Mouse (Mus musculus): Measurements from ENCODE around the gene Plekha4. TPM values are rescaled to one million over a fixed set of nuclear protein-coding genes. Genes with fewer than 3 reads are reported as not detected.

Gene Plekha4
- polyA plus RNA-seq, 1 experiment from 2014 or later = 0.51 TPM

GRCm38 (mm10) chr7:45561624-45562520, 35.7 kb downstream of the Plekha4 start:
- H3K9me3 ChIP-seq (ENCODE audit: low read length) = no peaks in the 10 kb centered on the region
- no peak for DNase-seq
- ATAC-seq = peak; percentile 51
- H3K9ac ChIP-seq (replicated peaks) = no peak overlapping the region
- H3K36me3 ChIP-seq (replicated peaks; ENCODE audit: insufficient read depth, low read length) = no peaks in the 10 kb centered on the region
- WGBS (ENCODE audit: insufficient replicate concordance) = 36% methylated on average over 12 of the region's 12 CpGs
- H3K4me1 ChIP-seq (ENCODE audit: insufficient read depth) = peaks cover 3% of the 10 kb centered on the region; the same call in 1 of the 2 replicates
- no peak overlapping the region for H3K27ac ChIP-seq (ENCODE audit: low read depth)
- peak overlapping the region; percentile 63 for H3K4me2 ChIP-seq (ENCODE audit: low read depth, low read length)
- TF ChIP-seq EP300 (IDR thresholded peaks at IDR 0.05; ENCODE audit: low read depth) (no peak), CTCF (IDR thresholded peaks at IDR 0.05; ENCODE audit: low read depth) (0 out of 2 replicates have a peak, but pooled peaks have one; percentile 15)
- no peaks in the 10 kb centered on the region for H3K27me3 ChIP-seq (ENCODE audit: insufficient read depth, low read length)
- H3K4me3 ChIP-seq (ENCODE audit: low read depth, low read length) = peak overlapping the region; percentile 13; the same call in 1 of the 2 replicates

DNA sequence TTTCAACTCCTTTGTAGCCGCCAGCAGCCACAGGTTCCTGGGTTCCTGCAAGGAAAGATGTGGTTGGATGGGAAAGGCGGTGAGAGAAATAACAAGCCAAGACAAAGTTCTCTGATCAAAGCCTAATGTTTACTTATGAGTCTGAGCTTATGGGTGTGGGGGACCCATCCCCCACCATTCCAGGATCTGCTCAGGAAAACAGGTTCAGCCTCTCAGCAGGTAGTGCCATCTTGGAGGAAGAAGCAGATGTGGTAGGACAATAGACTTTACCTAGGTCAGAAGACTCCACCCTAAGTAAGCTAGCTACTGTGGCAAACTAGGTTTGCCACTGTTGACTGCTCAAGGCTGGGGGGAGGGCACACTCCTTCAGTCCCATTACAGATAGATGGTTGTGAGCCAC, 38.7 kb downstream of the Plekha4 start:
- no peak for ATAC-seq
- no peaks in the 10 kb centered on the region for H3K27me3 ChIP-seq (ENCODE audit: insufficient read depth, low read length)
- H3K4me3 ChIP-seq (ENCODE audit: low read depth, low read length) = no peak overlapping the region
- no peak overlapping the region for H3K27ac ChIP-seq (ENCODE audit: low read depth)
- no peak overlapping the region for H3K4me2 ChIP-seq (ENCODE audit: low read depth, low read length)
- 68% methylated on average over 2 of the region's 2 CpGs for WGBS (ENCODE audit: insufficient replicate concordance)
- H3K4me1 ChIP-seq (ENCODE audit: insufficient read depth) = peaks cover 28% of the 10 kb centered on the region
- no peak for TF ChIP-seq EP300 (IDR thresholded peaks at IDR 0.05; ENCODE audit: low read depth)
- no peak for TF ChIP-seq CTCF (IDR thresholded peaks at IDR 0.05; ENCODE audit: low read depth)
- DNase-seq = no peak
- no peaks in the 10 kb centered on the region for H3K36me3 ChIP-seq (replicated peaks; ENCODE audit: insufficient read depth, low read length)
- no peak overlapping the region for H3K9ac ChIP-seq (replicated peaks)
- H3K9me3 ChIP-seq (ENCODE audit: low read length) = no peaks in the 10 kb centered on the region

DNA sequence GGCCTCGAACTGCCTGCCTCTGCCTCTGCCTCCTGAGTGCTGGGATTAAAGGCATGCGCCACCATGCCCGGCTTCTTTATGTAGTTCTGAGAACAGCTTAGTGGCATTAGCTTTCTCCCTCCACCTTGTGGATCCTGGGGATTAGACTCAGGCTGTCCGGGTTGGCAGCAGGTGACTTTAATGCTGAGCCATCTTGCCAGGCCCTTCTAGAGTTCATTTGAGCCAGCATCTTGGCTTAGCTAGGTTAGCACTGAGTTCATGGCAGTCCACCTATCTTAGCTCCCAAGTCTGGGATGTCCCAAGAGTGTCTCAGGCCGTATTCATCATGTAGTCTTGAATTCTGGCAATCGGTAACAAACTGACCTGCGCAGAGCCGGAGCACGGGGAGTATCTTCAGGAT, 39.3 kb downstream of the Plekha4 start:
- DNase-seq = no peak
- H3K4me1 ChIP-seq (ENCODE audit: insufficient read depth) = peaks cover 31% of the 10 kb centered on the region
- no peak for ATAC-seq

GRCm38 (mm10) chr7:45567112-45567779, 41.1 kb downstream of the Plekha4 start:
- ATAC-seq = no peak
- Histone ChIP-seq H3K4me3 (ENCODE audit: low read depth, low read length) (no peak overlapping the region), H3K36me3 (replicated peaks; ENCODE audit: insufficient read depth, low read length) (no peaks in the 10 kb centered on the region), H3K27ac (ENCODE audit: low read depth) (peak overlapping the region; percentile 95), H3K4me2 (ENCODE audit: low read depth, low read length) (peak overlapping the region; percentile 81), H3K9me3 (ENCODE audit: low read length) (no peaks in the 10 kb centered on the region), H3K27me3 (ENCODE audit: insufficient read depth, low read length) (no peaks in the 10 kb centered on the region), H3K4me1 (ENCODE audit: insufficient read depth) (peaks cover 46% of the 10 kb centered on the region), H3K9ac (replicated peaks) (peak overlapping the region; percentile 66; the same call in 1 of the 2 replicates)
- no peak for DNase-seq
- TF ChIP-seq EP300 (IDR thresholded peaks at IDR 0.05; ENCODE audit: low read depth) (no peak), CTCF (IDR thresholded peaks at IDR 0.05; ENCODE audit: low read depth) (no peak)
- 66% methylated on average over 8 of the region's 8 CpGs for WGBS (ENCODE audit: insufficient replicate concordance)

More for the DNA sequence above, 39.3 kb downstream of the Plekha4 start:
- 86% methylated on average over 9 of the region's 9 CpGs for WGBS (ENCODE audit: insufficient replicate concordance)
- H3K27me3 ChIP-seq (ENCODE audit: insufficient read depth, low read length) = no peaks in the 10 kb centered on the region
- no peaks in the 10 kb centered on the region for H3K36me3 ChIP-seq (replicated peaks; ENCODE audit: insufficient read depth, low read length)
- H3K27ac ChIP-seq (ENCODE audit: low read depth) = no peak overlapping the region
- TF ChIP-seq CTCF (IDR thresholded peaks at IDR 0.05; ENCODE audit: low read depth) (no peak), EP300 (IDR thresholded peaks at IDR 0.05; ENCODE audit: low read depth) (no peak)
- H3K9me3 ChIP-seq (ENCODE audit: low read length) = no peaks in the 10 kb centered on the region
- H3K4me3 ChIP-seq (ENCODE audit: low read depth, low read length) = no peak overlapping the region
- H3K4me2 ChIP-seq (ENCODE audit: low read depth, low read length) = no peak overlapping the region
- no peak overlapping the region for H3K9ac ChIP-seq (replicated peaks)

- H3K9me3 ChIP-seq (ENCODE audit: low read length) = no peaks in the 10 kb centered on the region
- DNase-seq (peak; percentile 96), ATAC-seq (peak; percentile 95)
- under 1% methylated on average over 24 of the region's 24 CpGs for WGBS (ENCODE audit: insufficient replicate concordance)
- no peaks in the 10 kb centered on the region for H3K27me3 ChIP-seq (ENCODE audit: insufficient read depth, low read length)
- peak overlapping the region; percentile 46 for H3K4me3 ChIP-seq (ENCODE audit: low read depth, low read length)
- TF ChIP-seq EP300 (IDR thresholded peaks at IDR 0.05; ENCODE audit: low read depth) (peak; percentile 90), CTCF (IDR thresholded peaks at IDR 0.05; ENCODE audit: low read depth) (no peak; the same call in 1 of the 2 replicates)
- H3K36me3 ChIP-seq (replicated peaks; ENCODE audit: insufficient read depth, low read length) = no peaks in the 10 kb centered on the region
- peaks cover 53% of the 10 kb centered on the region for H3K4me1 ChIP-seq (ENCODE audit: insufficient read depth)
- H3K27ac ChIP-seq (ENCODE audit: low read depth) = peak overlapping the region; percentile 95
- H3K4me2 ChIP-seq (ENCODE audit: low read depth, low read length) = peak overlapping the region; percentile 81
- peak overlapping the region; percentile 66 for H3K9ac ChIP-seq (replicated peaks)
These were observed 41.8 kb downstream of the Plekha4 start for GRCm38 (mm10) chr7:45567780-45568516.

Measured in liver, postnatal 0 days (tissue).